Mouse (Mus musculus) liver, postnatal 0 days (tissue): ENCODE measurements around the gene Asf1b.

ENCODE experiments used
- CTCF ChIP-seq: sonication (generic); IDR thresholded peaks from 2 replicates; pipeline ENCODE4 v1.5.1; 2016; ENCODE audit warnings: antibody characterized with exemption, low read depth
- EP300 ChIP-seq: IDR thresholded peaks from 2 replicates; pipeline ENCODE4 v1.6.1; 2016; ENCODE audit warnings: antibody characterized with exemption, low read depth, mild to moderate bottlenecking

DNA sequence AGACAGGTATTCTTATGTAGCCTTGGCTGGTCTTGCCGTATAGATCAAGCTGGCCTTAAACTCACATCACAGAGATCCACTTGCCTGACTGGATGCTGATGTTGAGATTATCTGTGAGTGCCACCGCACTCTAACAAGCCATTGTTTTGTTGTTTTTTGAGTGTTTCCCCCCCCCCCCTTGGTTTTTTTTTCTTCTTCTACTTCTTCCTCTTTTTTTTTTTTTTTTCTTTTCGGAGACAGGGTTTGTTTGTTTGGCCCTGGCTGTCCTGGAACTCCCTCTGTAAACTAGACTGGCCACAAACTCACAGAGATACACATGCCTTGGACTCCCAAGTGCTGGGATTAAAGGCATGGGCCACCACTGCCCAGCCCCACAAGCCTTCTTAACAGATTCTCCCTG, 38.7 kb downstream of the Asf1b start:
- TF ChIP-seq CTCF, result no peak
- no peak for TF ChIP-seq EP300
